Mouse (Mus musculus) MEL-GATA-1-ER (cell line): ENCODE measurements around the gene Plin2.
"Not testable (repeated sequence)": the region's sequence is repeated elsewhere in the genome, so short reads cannot be mapped to it uniquely, and the experiment has no call there.

Experiments used
- DNase-seq: peaks from one replicate; pipeline ENCODE4 v3.0.0-alpha.2; 2012; ENCODE audit warnings: low read depth; ENCODE audit errors: extremely low read depth

Plin2 gene

GRCm38 (mm10) chr4:86683746-86684145 lies 13.9 kb upstream of the Plin2 start:
- DNase-seq, result no peak

GRCm38 (mm10) chr4:86683280-86683679 lies 13.4 kb upstream of the Plin2 start:
- no peak for DNase-seq

GRCm38 (mm10) chr4:86681846-86682245 lies 12.0 kb upstream of the Plin2 start:
- no peak for DNase-seq

GRCm38 (mm10) chr4:86681421-86681820 lies 11.6 kb upstream of the Plin2 start:
- DNase-seq, result no peak

GRCm38 (mm10) chr4:86679686-86680085 lies 9.8 kb upstream of the Plin2 start:
- DNase-seq, result no peak

GRCm38 (mm10) chr4:86676756-86677155 lies 6.9 kb upstream of the Plin2 start:
- DNase-seq, result no peak

- peak; percentile 44 for DNase-seq
These were observed 4.9 kb upstream of the Plin2 start for GRCm38 (mm10) chr4:86674739-86675138.

GRCm38 (mm10) chr4:86674150-86674549 lies 4.3 kb upstream of the Plin2 start:
- not testable (repeated sequence) for DNase-seq

- DNase-seq, result no peak
These were observed 2.6 kb upstream of the Plin2 start for GRCm38 (mm10) chr4:86672450-86672849.

GRCm38 (mm10) chr4:86671803-86672202 lies 1.9 kb upstream of the Plin2 start:
- DNase-seq, result no peak

- DNase-seq, result no peak
These were observed 884 bp upstream of the Plin2 start for GRCm38 (mm10) chr4:86670582-86671306.

- peak; percentile 73 for DNase-seq
These were observed 563 bp downstream of the Plin2 start for GRCm38 (mm10) chr4:86669241-86669753.

- DNase-seq, result no peak
These were observed 1.4 kb downstream of the Plin2 start for GRCm38 (mm10) chr4:86668290-86669000.

- DNase-seq, result no peak
These were observed 4.3 kb downstream of the Plin2 start for GRCm38 (mm10) chr4:86665596-86665995.

GRCm38 (mm10) chr4:86663919-86664318 lies 5.9 kb downstream of the Plin2 start:
- peak; percentile 88 for DNase-seq

- no peak for DNase-seq
These were observed 12.7 kb downstream of the Plin2 start for GRCm38 (mm10) chr4:86657176-86657575.

- not testable (repeated sequence) for DNase-seq
These were observed 13.4 kb downstream of the Plin2 start for GRCm38 (mm10) chr4:86656410-86656809.

- DNase-seq, result no peak
These were observed 18.0 kb downstream of the Plin2 start for GRCm38 (mm10) chr4:86651686-86652384.

- not testable (repeated sequence) for DNase-seq
These were observed 21.5 kb downstream of the Plin2 start for GRCm38 (mm10) chr4:86648394-86648793.

- not testable (repeated sequence) for DNase-seq
These were observed 32.3 kb downstream of the Plin2 start for GRCm38 (mm10) chr4:86637561-86637960.

GRCm38 (mm10) chr4:86634873-86635272 lies 35.0 kb downstream of the Plin2 start:
- peak; percentile 37 for DNase-seq

GRCm38 (mm10) chr4:86634312-86634711 lies 35.5 kb downstream of the Plin2 start:
- not testable (repeated sequence) for DNase-seq
